Mouse (Mus musculus) small intestine, adult 2 months (tissue): ENCODE data around the gene Hspg2.

Source experiments
- CTCF ChIP-seq: fragments of 200-500 bp; IDR thresholded peaks from 2 replicates; pipeline ENCODE4 v1.5.1; 2012; ENCODE audit warnings: low read depth, mild to moderate bottlenecking, control low read depth, inconsistent platforms, low read length, moderate library complexity, mixed read lengths; ENCODE audit not compliant: insufficient replicate concordance, insufficient read length; ENCODE audit errors: extremely low read depth
- POLR2A ChIP-seq: fragments of 200-500 bp; IDR thresholded peaks from 2 replicates; pipeline ENCODE4 v1.6.1; 2012; ENCODE audit warnings: low read depth, mild to moderate bottlenecking, control low read depth, inconsistent platforms, low read length, moderate library complexity

- TF ChIP-seq POLR2A (no peak), CTCF (no peak)
Observed at GRCm38 (mm10) chr4:137497367-137497766, 28.8 kb downstream of the Hspg2 start.
